Mouse (Mus musculus): ENCODE measurements around the gene Casq2. TPM values are rescaled to one million over a fixed set of nuclear protein-coding genes. Genes with fewer than 3 reads are reported as not detected.

Gene Casq2
- polyA plus RNA-seq, 1 experiment: not detected

- Histone ChIP-seq H3K4me1 (ENCODE audit: control insufficient read depth, insufficient read depth, low read length) (no peaks in the 10 kb centered on the region), H3K4me3 (ENCODE audit: insufficient read depth, low read length) (no peak overlapping the region), H3K27ac (ENCODE audit: insufficient read depth, low read depth, low read length) (no peak overlapping the region)
- TF ChIP-seq POLR2A (IDR thresholded peaks at IDR 0.05; ENCODE audit: borderline replicate concordance, low read depth, low read length) (no peak), CTCF (IDR thresholded peaks at IDR 0.05; ENCODE audit: low read depth, low read length) (no peak)
Measured at GRCm38 (mm10) chr3:102195762-102196161, 109.5 kb downstream of the Casq2 start.

Other genes starting within 250 kb of the Casq2 start
- gene Mab21l3, start 237.5 kb upstream of the Casq2 start, polyA plus RNA-seq (2012; ENCODE audit: insufficient read depth, insufficient read length, missing spikeins): 0.15 TPM in 1 of 2 replicates, not detected in the other
- gene Slc22a15, start 162.0 kb upstream of the Casq2 start, polyA plus RNA-seq (2012; ENCODE audit: insufficient read depth, insufficient read length, missing spikeins): 3.1 and 4.1 TPM in 2 replicates
- gene Nhlh2, start 76.3 kb upstream of the Casq2 start, polyA plus RNA-seq (2012; ENCODE audit: insufficient read depth, insufficient read length, missing spikeins): not detected in 2 replicates
- gene Vangl1, start 118.3 kb downstream of the Casq2 start, polyA plus RNA-seq (2012; ENCODE audit: insufficient read depth, insufficient read length, missing spikeins): 0.42 TPM in 1 of 2 replicates, not detected in the other

All from bone marrow macrophage, adult 2 months (primary cell).